Mouse (Mus musculus): ENCODE measurements around the gene Mcub.

- peak; percentile 42; the same call in 1 of the 2 replicates for TF ChIP-seq EP300 (IDR thresholded peaks at IDR 0.05; ENCODE audit: low read length)
- no peak for TF ChIP-seq UBTF (IDR thresholded peaks at IDR 0.05; ENCODE audit: low read depth, low read length)
- TF ChIP-seq MYC (IDR thresholded peaks at IDR 0.05; ENCODE audit: low read depth, low read length) = no peak
- no peak for TF ChIP-seq USF1 (IDR thresholded peaks at IDR 0.05; ENCODE audit: low read depth, low read length)
These were observed 44.1 kb downstream of the Mcub start for GRCm38 (mm10) chr3:129925861-129926260.
